Mouse (Mus musculus): ENCODE data around the gene Nckap5.

GRCm38 (mm10) chr1:126642751-126643150 is 187.8 kb downstream of the Nckap5 start:
- TF ChIP-seq CTCF (IDR thresholded peaks at IDR 0.05; ENCODE audit: low read depth) (no peak), EP300 (IDR thresholded peaks at IDR 0.05; ENCODE audit: low read depth) (no peak)

Data from liver, embryonic 14.5 days (tissue).